In genomic region chr1:89751344-89751743, GRCm38 (mm10) we compare ENCODE assay signal across 15 mouse cellular contexts.
DNase-seq lines count a peak whose midpoint lies in the region; ATAC-seq lines count a peak whose summit lies in the region.
"Had no signal": no experiment of that assay in that cellular context is flagged by ENCODE, and none has a peak within 500 bp of the region (broad histone marks: within the 10 kb centered on the region; RNA-seq: fewer than 3 reads in every experiment).

No protein-coding gene starts in this region.

- H3K27ac ChIP-seq in heart, embryonic 13.5 days (replicated peaks): no peak overlapping the region
- H3K27ac ChIP-seq in embryonic facial prominence, embryonic 13.5 days: no peak overlapping the region
- H3K27ac ChIP-seq in hindbrain, embryonic 13.5 days: peak overlapping the region; percentile 80
- H3K27ac ChIP-seq in limb, embryonic 13.5 days: no peak overlapping the region
- H3K27ac ChIP-seq: liver, embryonic 14.5 days had no signal

- H3K9ac ChIP-seq in heart, embryonic 13.5 days: no peak overlapping the region
- no peak overlapping the region for H3K9ac ChIP-seq in embryonic facial prominence, embryonic 13.5 days
- H3K9ac ChIP-seq in hindbrain, embryonic 13.5 days: no peak overlapping the region; the same call in 1 of the 2 replicates
- H3K9ac ChIP-seq in limb, embryonic 13.5 days: no peak overlapping the region
- H3K9ac ChIP-seq: liver, embryonic 14.5 days had no signal

- H3K4me3 ChIP-seq in heart, embryonic 13.5 days: peak overlapping the region; percentile 42; the same call in 1 of the 2 replicates
- H3K4me3 ChIP-seq in embryonic facial prominence, embryonic 13.5 days: no peak overlapping the region
- H3K4me3 ChIP-seq in hindbrain, embryonic 13.5 days: no peak overlapping the region; the same call in 1 of the 2 replicates
- H3K4me3 ChIP-seq in limb, embryonic 13.5 days: no peak overlapping the region
- H3K4me3 ChIP-seq: erythroblast, embryonic 14.5 days had no signal

- no peak for ATAC-seq in heart, embryonic 13.5 days (ENCODE audit: extremely low read depth, insufficient number of reproducible peaks, low FRiP score, low TSS enrichment)
- no peak for ATAC-seq in embryonic facial prominence, embryonic 13.5 days (ENCODE audit: insufficient number of reproducible peaks, insufficient read depth, low FRiP score, low TSS enrichment, low read depth)
- ATAC-seq in hindbrain, embryonic 13.5 days (ENCODE audit: low FRiP score): peak; percentile 8; the same call in 1 of the 2 replicates
- ATAC-seq in limb, embryonic 13.5 days (ENCODE audit: low FRiP score, low read depth): no peak
- ATAC-seq: Patski had no signal

- H3K4me2 ChIP-seq in heart, embryonic 13.5 days: peak overlapping the region; percentile 69
- H3K4me2 ChIP-seq in embryonic facial prominence, embryonic 13.5 days: peak overlapping the region; percentile 42
- H3K4me2 ChIP-seq in hindbrain, embryonic 13.5 days: peak overlapping the region; percentile 45
- peak overlapping the region; percentile 51; the same call in 1 of the 2 replicates for H3K4me2 ChIP-seq in limb, embryonic 13.5 days (replicated peaks)

- DNase-seq in heart, adult 11 months: no peak
- DNase-seq in left cerebral cortex, postnatal 25 days (ENCODE audit: low spot score in 2 of 2): no peak
- no peak for DNase-seq in thymus, postnatal 10 days (ENCODE audit: low spot score in 2 of 2)
- no peak for DNase-seq in ovary, postnatal 10 days (ENCODE audit: low spot score)
- DNase-seq: adrenal gland, postnatal 10 days; cerebellum, adult 2 months; layer of hippocampus, adult 9-11 months; right cerebral cortex, postnatal 14 days had no signal

- no peaks in the 10 kb centered on the region for H3K27me3 ChIP-seq in heart, embryonic 13.5 days (replicated peaks)
- no peaks in the 10 kb centered on the region for H3K27me3 ChIP-seq in embryonic facial prominence, embryonic 13.5 days
- 0 out of 2 replicates have a peak, but pooled peaks cover 4% of the 10 kb centered on the region for H3K27me3 ChIP-seq in hindbrain, embryonic 13.5 days
- 0 out of 2 replicates have a peak, but pooled peaks cover 4% of the 10 kb centered on the region for H3K27me3 ChIP-seq in limb, embryonic 13.5 days
- H3K27me3 ChIP-seq: Patski had no signal

- peaks cover 18% of the 10 kb centered on the region for H3K4me1 ChIP-seq in heart, embryonic 13.5 days
- H3K4me1 ChIP-seq in embryonic facial prominence, embryonic 13.5 days: peaks cover 15% of the 10 kb centered on the region
- H3K4me1 ChIP-seq in hindbrain, embryonic 13.5 days (replicated peaks): peaks cover 51% of the 10 kb centered on the region
- peaks cover 19% of the 10 kb centered on the region for H3K4me1 ChIP-seq in limb, embryonic 13.5 days

- no peaks in the 10 kb centered on the region for H3K36me3 ChIP-seq in heart, embryonic 13.5 days
- no peaks in the 10 kb centered on the region for H3K36me3 ChIP-seq in embryonic facial prominence, embryonic 13.5 days
- peaks cover 2% of the 10 kb centered on the region for H3K36me3 ChIP-seq in hindbrain, embryonic 13.5 days
- H3K36me3 ChIP-seq in limb, embryonic 13.5 days: peaks cover 2% of the 10 kb centered on the region; the same call in 1 of the 2 replicates

- intact Hi-C loops in left cerebral cortex, postnatal 25 days (cut with DNase I): no loop called here

- 67% methylated on average over 11 of the region's 11 CpGs for WGBS in heart, embryonic 13.5 days
- 71% methylated on average over 11 of the region's 11 CpGs for WGBS in embryonic facial prominence, embryonic 13.5 days
- 41% methylated on average over 11 of the region's 11 CpGs for WGBS in hindbrain, embryonic 13.5 days
- WGBS in limb, embryonic 13.5 days: 52% methylated on average over 11 of the region's 11 CpGs

- no peaks in the 10 kb centered on the region; the same call in 1 of the 2 replicates for H3K9me3 ChIP-seq in heart, embryonic 13.5 days
- no peaks in the 10 kb centered on the region for H3K9me3 ChIP-seq in embryonic facial prominence, embryonic 13.5 days
- H3K9me3 ChIP-seq in hindbrain, embryonic 13.5 days: no peaks in the 10 kb centered on the region
- no peaks in the 10 kb centered on the region; the same call in 1 of the 2 replicates for H3K9me3 ChIP-seq in limb, embryonic 13.5 days
